Mouse (Mus musculus): ENCODE measurements at regions not wholly inside any gene's neighbourhood (a gene's known extent, or its start where the extent isn't known, plus 50 kb on each side); places are given as distances from the start of the nearest gene placed in this dataset.

- Histone ChIP-seq H3K36me3 (no peaks in the 10 kb centered on the region), H3K27me3 (replicated peaks) (no peaks in the 10 kb centered on the region; the same call in 1 of the 2 replicates), H3K4me2 (no peak overlapping the region), H3K9me3 (replicated peaks) (no peaks in the 10 kb centered on the region), H3K27ac (no peak overlapping the region), H3K9ac (no peak overlapping the region), H3K4me3 (no peak overlapping the region), H3K4me1 (peaks cover 20% of the 10 kb centered on the region)
- WGBS (ENCODE audit: insufficient replicate concordance), result 24% methylated on average over 4 of the region's 4 CpGs
- no peak for ATAC-seq
Observed at GRCm38 (mm10) chr13:34460969-34461368, 116.0 kb upstream of the Slc22a23 start.

GRCm38 (mm10) chr13:34456051-34456450, 111.1 kb upstream of the Slc22a23 start:
- WGBS (ENCODE audit: insufficient replicate concordance), result 34% methylated on average over 3 of the region's 3 CpGs

DNA sequence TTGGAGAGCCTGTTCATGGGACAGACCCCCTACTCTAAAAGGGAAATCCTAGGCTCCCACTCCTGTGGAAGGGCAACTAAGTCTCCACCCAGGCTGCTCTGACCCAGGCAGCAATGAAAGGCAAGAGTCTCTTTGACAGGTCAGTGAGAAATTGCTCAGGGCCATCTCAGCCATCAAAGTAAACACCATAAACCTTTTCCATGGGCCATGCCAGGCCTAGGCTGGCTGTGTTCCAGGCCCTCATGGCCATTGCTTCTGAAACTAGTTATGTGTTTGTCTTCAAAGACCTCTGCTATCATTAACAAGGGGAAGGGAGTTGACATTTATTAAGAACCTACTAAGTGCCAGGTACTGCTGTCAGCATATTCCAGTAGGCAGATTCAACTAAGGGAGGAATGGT, 101.8 kb upstream of the Slc22a23 start:
- Histone ChIP-seq H3K9ac (no peak overlapping the region), H3K36me3 (no peaks in the 10 kb centered on the region), H3K4me3 (no peak overlapping the region), H3K9me3 (replicated peaks) (no peaks in the 10 kb centered on the region), H3K4me2 (no peak overlapping the region), H3K27me3 (replicated peaks) (no peaks in the 10 kb centered on the region), H3K27ac (no peak overlapping the region), H3K4me1 (no peaks in the 10 kb centered on the region)
- ATAC-seq, result no peak

More at GRCm38 (mm10) chr13:34456051-34456450, 111.1 kb upstream of the Slc22a23 start:
- no peak overlapping the region for H3K27ac ChIP-seq
- no peaks in the 10 kb centered on the region for H3K4me1 ChIP-seq
- ATAC-seq, result no peak
- no peak overlapping the region for H3K4me2 ChIP-seq
- no peak overlapping the region for H3K9ac ChIP-seq
- H3K36me3 ChIP-seq, result no peaks in the 10 kb centered on the region
- no peak overlapping the region for H3K4me3 ChIP-seq
- H3K27me3 ChIP-seq (replicated peaks), result no peaks in the 10 kb centered on the region
- no peaks in the 10 kb centered on the region for H3K9me3 ChIP-seq (replicated peaks)

GRCm38 (mm10) chr13:34446327-34446726, 101.3 kb upstream of the Slc22a23 start:
- no peak overlapping the region for H3K4me2 ChIP-seq
- no peaks in the 10 kb centered on the region for H3K4me1 ChIP-seq
- H3K27me3 ChIP-seq (replicated peaks), result no peaks in the 10 kb centered on the region
- WGBS (ENCODE audit: insufficient replicate concordance), result 67% methylated on average over 8 of the region's 8 CpGs
- H3K27ac ChIP-seq, result no peak overlapping the region
- ATAC-seq, result no peak
- H3K4me3 ChIP-seq, result no peak overlapping the region
- H3K9ac ChIP-seq, result no peak overlapping the region
- no peaks in the 10 kb centered on the region for H3K36me3 ChIP-seq
- H3K9me3 ChIP-seq (replicated peaks), result no peaks in the 10 kb centered on the region

GRCm38 (mm10) chr13:34441347-34441746, 96.4 kb upstream of the Slc22a23 start:
- Histone ChIP-seq H3K9ac (no peak overlapping the region), H3K27ac (no peak overlapping the region), H3K27me3 (replicated peaks) (no peaks in the 10 kb centered on the region), H3K4me1 (no peaks in the 10 kb centered on the region), H3K4me2 (no peak overlapping the region), H3K36me3 (no peaks in the 10 kb centered on the region), H3K4me3 (no peak overlapping the region), H3K9me3 (replicated peaks) (no peaks in the 10 kb centered on the region)
- no peak for ATAC-seq
- WGBS (ENCODE audit: insufficient replicate concordance), result 65% methylated on average over 1 of the region's 1 CpGs

DNA sequence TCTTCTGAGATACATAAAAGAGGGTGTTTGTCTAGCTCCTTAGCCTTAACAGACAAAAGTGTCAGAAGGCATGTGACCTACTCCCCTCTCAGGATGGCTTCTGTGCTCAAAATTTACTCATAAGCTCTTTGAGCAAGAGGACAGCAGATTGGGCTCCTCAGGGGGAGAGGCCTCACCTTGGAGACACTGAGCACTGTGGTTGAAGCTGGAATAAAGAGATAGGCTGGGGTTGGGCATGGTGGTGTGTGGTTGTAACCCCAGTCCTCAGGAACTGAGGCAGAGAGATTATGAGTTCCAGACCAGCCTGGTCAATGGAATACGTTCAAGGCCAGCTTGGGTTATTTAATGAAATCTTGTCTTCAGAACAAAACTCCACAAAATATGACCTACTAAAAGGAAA, 82.5 kb upstream of the Slc22a23 start:
- H3K36me3 ChIP-seq, result no peaks in the 10 kb centered on the region
- no peak for ATAC-seq
- H3K9me3 ChIP-seq (replicated peaks), result no peaks in the 10 kb centered on the region
- H3K9ac ChIP-seq, result no peak overlapping the region
- 17% methylated on average over 1 of the region's 1 CpGs for WGBS (ENCODE audit: insufficient replicate concordance)
- H3K27me3 ChIP-seq (replicated peaks), result 0 out of 2 replicates have a peak, but pooled peaks cover 3% of the 10 kb centered on the region
- H3K4me2 ChIP-seq, result no peak overlapping the region
- H3K4me1 ChIP-seq, result no peaks in the 10 kb centered on the region
- H3K4me3 ChIP-seq, result no peak overlapping the region
- no peak overlapping the region for H3K27ac ChIP-seq

- 0 out of 2 replicates have a peak, but pooled peaks cover 3% of the 10 kb centered on the region for H3K27me3 ChIP-seq (replicated peaks)
- no peaks in the 10 kb centered on the region for H3K9me3 ChIP-seq (replicated peaks)
- no peak overlapping the region for H3K27ac ChIP-seq
- no peak overlapping the region for H3K9ac ChIP-seq
- no peak overlapping the region for H3K4me3 ChIP-seq
- 11% methylated on average over 3 of the region's 3 CpGs for WGBS (ENCODE audit: insufficient replicate concordance)
- no peaks in the 10 kb centered on the region for H3K4me1 ChIP-seq
- H3K4me2 ChIP-seq, result no peak overlapping the region
- peak; percentile 44; the same call in 1 of the 2 replicates for ATAC-seq
- no peaks in the 10 kb centered on the region for H3K36me3 ChIP-seq
Observed at GRCm38 (mm10) chr13:34424921-34425320, 79.9 kb upstream of the Slc22a23 start.

- Histone ChIP-seq H3K36me3 (no peaks in the 10 kb centered on the region), H3K27me3 (replicated peaks) (0 out of 2 replicates have a peak, but pooled peaks cover 3% of the 10 kb centered on the region), H3K4me1 (no peaks in the 10 kb centered on the region), H3K4me2 (no peak overlapping the region), H3K27ac (no peak overlapping the region), H3K9me3 (replicated peaks) (no peaks in the 10 kb centered on the region), H3K9ac (no peak overlapping the region), H3K4me3 (no peak overlapping the region)
- ATAC-seq, result no peak
- WGBS (ENCODE audit: insufficient replicate concordance), result 68% methylated on average over 3 of the region's 3 CpGs
Observed at GRCm38 (mm10) chr13:34421644-34422043, 76.7 kb upstream of the Slc22a23 start.

- Histone ChIP-seq H3K27ac (no peak overlapping the region), H3K9me3 (replicated peaks) (no peaks in the 10 kb centered on the region), H3K4me1 (no peaks in the 10 kb centered on the region), H3K27me3 (replicated peaks) (0 out of 2 replicates have a peak, but pooled peaks cover 3% of the 10 kb centered on the region), H3K36me3 (no peaks in the 10 kb centered on the region), H3K4me2 (no peak overlapping the region), H3K4me3 (no peak overlapping the region), H3K9ac (no peak overlapping the region)
- no peak for ATAC-seq
- WGBS (ENCODE audit: insufficient replicate concordance), result 53% methylated on average over 8 of the region's 8 CpGs
Observed at GRCm38 (mm10) chr13:34420341-34421156, 75.6 kb upstream of the Slc22a23 start.

GRCm38 (mm10) chr13:34419061-34419460, 74.1 kb upstream of the Slc22a23 start:
- no peak overlapping the region for H3K4me3 ChIP-seq
- H3K4me2 ChIP-seq, result no peak overlapping the region
- H3K36me3 ChIP-seq, result no peaks in the 10 kb centered on the region
- H3K9me3 ChIP-seq (replicated peaks), result no peaks in the 10 kb centered on the region
- H3K9ac ChIP-seq, result no peak overlapping the region
- ATAC-seq, result no peak
- peaks cover 10% of the 10 kb centered on the region for H3K4me1 ChIP-seq
- 0 out of 2 replicates have a peak, but pooled peaks cover 3% of the 10 kb centered on the region for H3K27me3 ChIP-seq (replicated peaks)
- WGBS (ENCODE audit: insufficient replicate concordance), result 60% methylated on average over 3 of the region's 3 CpGs
- no peak overlapping the region for H3K27ac ChIP-seq

- Histone ChIP-seq H3K36me3 (no peaks in the 10 kb centered on the region), H3K27ac (no peak overlapping the region), H3K9me3 (replicated peaks) (no peaks in the 10 kb centered on the region), H3K27me3 (replicated peaks) (no peaks in the 10 kb centered on the region), H3K4me2 (no peak overlapping the region), H3K4me3 (no peak overlapping the region), H3K4me1 (peaks cover 14% of the 10 kb centered on the region), H3K9ac (no peak overlapping the region)
- ATAC-seq, result no peak
- 67% methylated on average over 2 of the region's 2 CpGs for WGBS (ENCODE audit: insufficient replicate concordance)
Observed at GRCm38 (mm10) chr13:34416603-34417002, 71.6 kb upstream of the Slc22a23 start.

DNA sequence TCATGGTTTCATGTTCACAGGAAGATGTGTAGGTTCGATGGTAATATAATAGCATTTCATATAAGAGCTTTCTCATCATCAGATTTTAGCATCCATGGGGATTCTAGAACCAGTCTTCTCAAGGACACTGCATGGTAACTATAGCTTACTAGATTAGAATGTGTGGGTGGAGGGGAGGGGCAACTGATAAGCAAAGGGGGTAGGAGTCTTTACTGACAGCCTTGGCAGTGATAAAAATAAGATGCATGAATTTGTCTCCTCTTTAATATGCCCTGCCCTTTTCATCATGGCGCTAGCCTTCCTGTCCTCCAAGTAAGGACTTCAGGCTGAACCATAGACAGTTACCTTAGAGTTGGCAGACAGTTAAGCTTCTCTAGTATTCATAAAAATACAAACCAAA, 69.6 kb upstream of the Slc22a23 start:
- Histone ChIP-seq H3K4me3 (no peak overlapping the region), H3K27ac (no peak overlapping the region), H3K36me3 (no peaks in the 10 kb centered on the region), H3K4me2 (peak overlapping the region; percentile 8; the same call in 1 of the 2 replicates), H3K27me3 (replicated peaks) (no peaks in the 10 kb centered on the region), H3K9ac (no peak overlapping the region), H3K4me1 (peaks cover 14% of the 10 kb centered on the region), H3K9me3 (replicated peaks) (no peaks in the 10 kb centered on the region)
- ATAC-seq, result peak; percentile 79; the same call in 1 of the 2 replicates
- WGBS (ENCODE audit: insufficient replicate concordance), result 63% methylated on average over 2 of the region's 2 CpGs

Data from liver, embryonic 12.5 days (tissue).